Mouse (Mus musculus) megakaryocyte, embryonic 14.5 days (primary cell): Measurements from ENCODE around the gene Il17rc.

Source experiments
- FLI1 ChIP-seq: IDR thresholded peaks from 2 replicates; pipeline ENCODE4 v1.6.1; 2012; ENCODE audit warnings: low read length, inconsistent platforms, mixed read lengths
- GATA1 ChIP-seq: IDR thresholded peaks from 3 replicates; pipeline ENCODE4 v1.6.1; 2012; ENCODE audit warnings: mixed read lengths, low read length, inconsistent platforms, borderline replicate concordance

- TF ChIP-seq GATA1 (no peak), FLI1 (no peak)
These were observed 16.2 kb upstream of the Il17rc start for GRCm38 (mm10) chr6:113455007-113455406.
